Comparison of ENCODE assay signal across 17 mouse cellular contexts in the genomic region with DNA sequence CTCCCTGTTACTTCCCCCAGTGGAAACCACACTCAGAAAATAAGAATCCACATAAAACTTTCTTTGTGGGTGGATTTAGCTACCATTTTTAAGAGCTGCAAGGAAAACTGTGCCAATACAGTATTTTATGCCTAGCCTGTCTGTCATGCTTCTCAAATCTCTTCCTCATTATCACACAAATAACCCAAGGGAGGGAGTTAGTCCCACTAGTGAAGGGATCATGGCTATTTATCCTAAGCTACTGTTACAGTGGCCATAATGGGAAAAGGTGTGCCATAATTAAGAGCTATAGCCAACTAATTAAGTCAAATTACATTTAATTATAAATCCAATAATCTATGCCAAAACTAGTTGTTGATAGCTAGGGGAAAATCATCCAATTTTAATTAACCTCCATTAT.
"Had no signal": no experiment of that assay in that cellular context is flagged by ENCODE, and none has a peak within 500 bp of the region (broad histone marks: within the 10 kb centered on the region; RNA-seq: fewer than 3 reads in every experiment).

No protein-coding gene starts in this region.

- H3K27me3 ChIP-seq: liver, embryonic 12.5 days; neural tube, embryonic 13.5 days; neural tube, embryonic 15.5 days had no signal

- H3K4me1 ChIP-seq: liver, embryonic 12.5 days; neural tube, embryonic 13.5 days; neural tube, embryonic 15.5 days had no signal

- H3K27ac ChIP-seq: liver, embryonic 12.5 days; liver, embryonic 14.5 days; neural tube, embryonic 13.5 days; neural tube, embryonic 15.5 days had no signal

- H3K4me2 ChIP-seq: liver, embryonic 12.5 days; lung, embryonic 14.5 days; midbrain, embryonic 11.5 days; neural tube, embryonic 13.5 days; neural tube, embryonic 15.5 days had no signal

- H3K4me3 ChIP-seq: liver, embryonic 12.5 days; myocyte; neural tube, embryonic 13.5 days; neural tube, embryonic 15.5 days had no signal

- ATAC-seq: liver, embryonic 12.5 days had no signal

- H3K9me3 ChIP-seq: liver, embryonic 12.5 days; neural tube, embryonic 13.5 days; neural tube, embryonic 15.5 days had no signal

- H3K36me3 ChIP-seq: liver, embryonic 12.5 days; neural tube, embryonic 13.5 days; neural tube, embryonic 15.5 days had no signal

- H3K9ac ChIP-seq: liver, embryonic 12.5 days; liver, embryonic 14.5 days; lung, embryonic 14.5 days; neural tube, embryonic 13.5 days; neural tube, embryonic 15.5 days had no signal

- DNase-seq: lung, adult 18-20 months; lung, embryonic 14.5 days; lung, postnatal 10 days; lung, postnatal 4 days; right cerebral cortex, adult 18-20 months; right cerebral cortex, postnatal 25 days; right cerebral cortex, postnatal 4 days; spleen, adult 18-20 months; thymus, adult 18-20 months; thymus, postnatal 14 days; thymus, postnatal 36 days had no signal
